Mouse (Mus musculus): Measurements from ENCODE around the gene Olfr203. TPM values are rescaled to one million over a fixed set of nuclear protein-coding genes. Genes with fewer than 3 reads are reported as not detected.
"Not testable (repeated sequence)": the region's sequence is repeated elsewhere in the genome, so short reads cannot be mapped to it uniquely, and the experiment has no call there.

Olfr203 gene
- not detected in 2 replicates for total RNA-seq (2017)

GRCm38 (mm10) chr16:59298581-59298980, at the start of gene Olfr203:
Gene Olfr203, plus strand, starts transcription at chr16:59298881.
- no peak for ATAC-seq (replicated peaks; ENCODE audit: low read depth, poor library complexity, severe bottlenecking)

GRCm38 (mm10) chr16:59249684-59250083, 49.0 kb upstream of the Olfr203 start:
- ATAC-seq (replicated peaks; ENCODE audit: low read depth, poor library complexity, severe bottlenecking), result no peak

GRCm38 (mm10) chr16:59269097-59269496, 29.6 kb upstream of the Olfr203 start:
- not testable (repeated sequence) for ATAC-seq (replicated peaks; ENCODE audit: low read depth, poor library complexity, severe bottlenecking)

- ATAC-seq (replicated peaks; ENCODE audit: low read depth, poor library complexity, severe bottlenecking), result not testable (repeated sequence)
Measured at GRCm38 (mm10) chr16:59272532-59272931, 26.1 kb upstream of the Olfr203 start, which contains the start of gene Olfr201. Gene Olfr201, minus strand, starts transcription at chr16:59272632.

GRCm38 (mm10) chr16:59280542-59280941, 18.1 kb upstream of the Olfr203 start:
- ATAC-seq (replicated peaks; ENCODE audit: low read depth, poor library complexity, severe bottlenecking), result no peak

- ATAC-seq (replicated peaks; ENCODE audit: low read depth, poor library complexity, severe bottlenecking), result no peak
Measured at GRCm38 (mm10) chr16:59283476-59283875, 15.2 kb upstream of the Olfr203 start.

- no peak for ATAC-seq (replicated peaks; ENCODE audit: low read depth, poor library complexity, severe bottlenecking)
Measured at GRCm38 (mm10) chr16:59286693-59287092, 12.0 kb upstream of the Olfr203 start, which contains the start of gene Olfr202. Gene Olfr202, minus strand, starts transcription at chr16:59286793.

- ATAC-seq (replicated peaks; ENCODE audit: low read depth, poor library complexity, severe bottlenecking), result not testable (repeated sequence)
Measured at GRCm38 (mm10) chr16:59287576-59287975, 11.1 kb upstream of the Olfr203 start.

- no peak for ATAC-seq (replicated peaks; ENCODE audit: low read depth, poor library complexity, severe bottlenecking)
Measured at GRCm38 (mm10) chr16:59318148-59318547, 19.5 kb downstream of the Olfr203 start, which contains the start of gene Olfr204. Gene Olfr204, minus strand, starts transcription at chr16:59318248.

GRCm38 (mm10) chr16:59323262-59323661, 24.6 kb downstream of the Olfr203 start:
- ATAC-seq (replicated peaks; ENCODE audit: low read depth, poor library complexity, severe bottlenecking), result not testable (repeated sequence)

GRCm38 (mm10) chr16:59331038-59331437, 32.4 kb downstream of the Olfr203 start, which contains the start of gene Olfr205:
Gene Olfr205, minus strand, starts transcription at chr16:59331138.
- ATAC-seq (replicated peaks; ENCODE audit: low read depth, poor library complexity, severe bottlenecking), result no peak

GRCm38 (mm10) chr16:59349146-59349545, 50.5 kb downstream of the Olfr203 start, which contains the start of gene Olfr206:
Gene Olfr206, minus strand, starts transcription at chr16:59349246.
- no peak for ATAC-seq (replicated peaks; ENCODE audit: low read depth, poor library complexity, severe bottlenecking)

Other genes starting within 250 kb of the Olfr203 start
- not detected in 2 replicates for gene Olfr190, start 220.9 kb upstream of the Olfr203 start, total RNA-seq (2017)
- not detected in 2 replicates for gene Olfr191, start 209.1 kb upstream of the Olfr203 start, total RNA-seq (2017)
- not detected in 2 replicates for gene Olfr193, start 187.0 kb upstream of the Olfr203 start, total RNA-seq (2017)
- not detected in 2 replicates for gene Olfr194, start 177.8 kb upstream of the Olfr203 start, total RNA-seq (2017)
- gene Olfr195, start 151.8 kb upstream of the Olfr203 start, total RNA-seq (2017), result not detected in 2 replicates
- not detected in 2 replicates for gene Olfr196, start 128.4 kb upstream of the Olfr203 start, total RNA-seq (2017)
- gene Olfr198, start 95.3 kb upstream of the Olfr203 start, total RNA-seq (2017), result not detected in 2 replicates
- not detected in 2 replicates for gene Olfr199, start 79.1 kb upstream of the Olfr203 start, total RNA-seq (2017)
- not detected in 2 replicates for gene Olfr201, start 26.2 kb upstream of the Olfr203 start, total RNA-seq (2017)
- gene Olfr202, start 12.1 kb upstream of the Olfr203 start, total RNA-seq (2017), result not detected in 2 replicates
- not detected in 2 replicates for gene Olfr204, start 19.4 kb downstream of the Olfr203 start, total RNA-seq (2017)
- gene Olfr205, start 32.3 kb downstream of the Olfr203 start, total RNA-seq (2017), result not detected in 2 replicates
- not detected in 2 replicates for gene Olfr206, start 50.4 kb downstream of the Olfr203 start, total RNA-seq (2017)
- gene Olfr209, start 65.1 kb downstream of the Olfr203 start, total RNA-seq (2017), result not detected in 2 replicates
- not detected in 2 replicates for gene Gabrr3, start 108.5 kb downstream of the Olfr203 start, total RNA-seq (2017)
- 69.3 and 69.6 TPM in 2 replicates for gene Riox2, start 172.9 kb downstream of the Olfr203 start, total RNA-seq (2017)